Mouse (Mus musculus) Muller cell, postnatal 12 days (primary cell): ENCODE results near the gene Cdc27.

ENCODE experiments used
- DNase-seq: peaks from one replicate; pipeline ENCODE4 v3.0.0-alpha.2; 2015; ENCODE audit errors: inconsistent ontology term

Cdc27 gene

DNA sequence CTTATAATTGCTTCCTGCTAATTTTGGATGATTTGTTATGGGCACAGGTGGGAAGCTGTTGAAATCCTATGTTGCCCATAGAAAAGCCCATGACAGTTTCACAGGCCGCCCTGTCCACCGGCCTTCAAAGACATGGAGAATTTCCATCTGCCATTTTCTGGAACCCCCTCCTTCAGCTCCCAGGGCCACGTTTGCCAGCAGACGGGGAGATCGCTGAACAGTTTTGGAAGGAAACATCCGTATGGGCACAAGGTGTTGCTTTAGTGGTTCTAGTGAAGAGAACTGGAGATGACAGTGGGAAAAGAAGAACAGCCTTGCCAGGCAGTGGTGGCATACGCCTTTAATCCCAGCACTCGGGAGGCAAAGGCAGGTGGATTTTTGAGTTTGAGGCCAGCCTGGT, 68.4 kb downstream of the Cdc27 start:
- DNase-seq, result no peak

DNA sequence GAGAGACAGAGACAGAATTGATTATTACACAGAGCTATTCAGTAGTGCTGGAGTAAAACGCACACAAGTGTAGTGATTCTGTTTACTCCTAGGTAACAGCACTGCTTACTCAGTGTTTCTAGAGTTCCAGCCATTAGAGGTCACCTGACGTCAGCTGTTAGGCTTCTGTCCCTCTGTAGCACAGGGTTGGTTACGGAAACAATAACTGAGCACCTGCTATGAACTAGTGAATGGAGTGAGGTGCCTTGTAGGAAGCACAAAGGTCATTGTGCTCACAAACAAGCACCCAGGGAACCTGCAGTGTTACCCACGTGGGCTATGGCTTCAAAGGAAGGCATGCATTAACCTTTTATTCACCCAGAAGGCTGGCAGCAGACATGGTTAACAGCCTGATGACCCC, 70.9 kb downstream of the Cdc27 start:
- DNase-seq, result no peak

DNA sequence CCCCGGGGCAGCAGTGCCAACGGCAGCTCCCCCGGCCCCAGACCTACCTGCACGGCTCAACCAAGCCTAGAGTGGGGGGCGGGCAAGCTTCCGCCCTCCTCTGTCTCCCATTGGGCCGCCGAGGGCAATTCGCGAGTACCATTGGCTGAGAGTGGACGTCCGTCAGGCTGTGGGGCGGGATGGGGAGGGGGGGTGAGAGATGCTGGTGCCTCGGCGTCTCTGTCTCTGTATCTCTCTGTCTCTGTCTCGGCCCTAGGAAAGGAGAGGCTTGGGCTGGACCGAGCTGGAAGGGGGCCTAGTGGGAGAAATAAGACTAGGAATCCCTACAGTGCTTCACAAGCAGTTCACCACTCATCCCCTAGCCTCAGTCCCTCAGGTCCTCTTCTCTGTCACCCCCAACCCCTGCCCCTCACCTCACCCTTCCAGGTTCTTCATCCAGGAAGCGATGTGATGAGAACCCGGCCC, 81.0 kb downstream of the Cdc27 start:
- peak; percentile 94 for DNase-seq

DNA sequence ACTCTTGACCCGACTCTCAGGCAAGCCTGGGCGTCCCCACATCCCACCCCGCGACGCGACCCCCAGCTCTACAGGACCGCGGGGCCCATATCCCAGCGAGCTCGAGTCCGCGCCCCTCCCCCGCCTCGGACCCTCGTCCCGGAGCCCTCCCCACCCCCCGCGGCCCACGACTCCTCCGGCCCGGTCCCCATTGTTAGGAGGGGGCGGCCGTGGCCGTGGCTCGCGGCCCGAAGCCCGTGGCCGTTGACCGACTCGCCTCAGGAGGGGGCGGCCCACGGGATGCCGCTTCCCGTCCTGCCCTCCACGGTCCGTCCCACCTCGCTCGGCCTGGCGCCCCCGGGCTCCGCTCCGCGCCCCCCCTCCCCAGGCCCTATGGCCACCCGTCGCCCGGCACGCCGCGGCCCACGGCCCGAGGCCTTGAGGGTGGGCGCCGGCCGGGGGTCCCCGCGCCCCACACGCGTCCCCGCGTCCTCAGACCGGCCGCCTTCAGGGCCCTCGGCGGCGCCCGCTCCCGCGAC, 81.6 kb downstream of the Cdc27 start, which contains the start of gene Kansl1:
Kansl1 (minus strand) TSS at position 111 of the 518 bp plus-strand sequence.
- peak; percentile 48 for DNase-seq

DNA sequence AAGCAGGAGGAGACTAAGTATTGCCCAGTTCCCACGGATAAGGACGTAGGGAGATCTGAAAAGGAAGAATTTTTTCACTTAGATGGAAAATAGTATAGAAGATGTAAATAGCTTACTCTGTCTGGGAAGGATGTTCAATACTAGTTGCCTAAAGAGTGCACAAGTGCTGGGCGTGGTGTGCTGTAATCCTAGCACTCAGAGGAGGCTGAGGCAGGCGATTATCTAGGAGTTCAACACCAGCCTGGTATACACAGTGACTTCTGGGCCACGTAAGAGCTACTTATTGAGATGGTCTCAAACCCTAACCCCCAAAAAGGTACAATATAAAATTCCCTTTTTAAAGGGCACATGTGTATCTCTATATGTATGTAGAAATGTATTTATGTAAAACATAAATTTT, 82.7 kb downstream of the Cdc27 start:
- DNase-seq, result no peak

DNA sequence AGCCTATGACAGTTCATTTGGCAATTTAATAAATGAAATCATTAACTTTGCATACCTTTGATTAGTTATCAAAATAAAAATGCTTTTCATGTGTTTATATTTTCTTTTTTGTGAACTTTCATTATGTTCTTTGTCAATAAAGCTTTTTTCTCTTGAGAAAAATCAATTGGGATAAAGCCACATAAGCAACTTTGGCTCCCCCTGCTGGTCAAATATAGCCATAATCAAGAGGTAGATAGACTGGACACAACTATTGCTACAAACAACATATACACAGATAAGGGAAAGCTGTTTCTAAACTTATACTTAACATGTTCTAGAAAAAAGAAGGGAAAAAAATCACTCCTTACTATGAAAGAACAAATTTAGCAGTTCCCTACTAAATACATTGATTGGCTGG, 88.9 kb downstream of the Cdc27 start:
- peak; percentile 36 for DNase-seq

DNA sequence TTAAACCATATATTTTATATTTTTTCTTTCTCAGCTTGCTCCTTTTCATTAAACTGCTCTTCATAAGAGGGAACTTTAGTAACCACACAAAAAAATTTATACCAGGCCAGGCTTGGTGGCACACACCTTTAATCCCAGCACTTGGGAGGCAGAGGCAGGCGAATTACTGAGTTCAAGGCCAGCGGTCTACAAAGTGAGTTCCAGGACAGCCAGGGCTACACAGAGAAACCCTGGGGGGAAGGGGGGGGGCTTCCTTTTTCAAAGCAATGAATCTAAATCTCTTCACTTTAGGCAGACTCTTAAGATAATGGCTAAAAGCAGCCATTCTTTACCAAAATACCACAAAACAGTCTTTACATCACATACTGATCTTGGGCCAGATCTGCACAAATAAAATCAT, 90.7 kb downstream of the Cdc27 start:
- DNase-seq, result no peak

DNA sequence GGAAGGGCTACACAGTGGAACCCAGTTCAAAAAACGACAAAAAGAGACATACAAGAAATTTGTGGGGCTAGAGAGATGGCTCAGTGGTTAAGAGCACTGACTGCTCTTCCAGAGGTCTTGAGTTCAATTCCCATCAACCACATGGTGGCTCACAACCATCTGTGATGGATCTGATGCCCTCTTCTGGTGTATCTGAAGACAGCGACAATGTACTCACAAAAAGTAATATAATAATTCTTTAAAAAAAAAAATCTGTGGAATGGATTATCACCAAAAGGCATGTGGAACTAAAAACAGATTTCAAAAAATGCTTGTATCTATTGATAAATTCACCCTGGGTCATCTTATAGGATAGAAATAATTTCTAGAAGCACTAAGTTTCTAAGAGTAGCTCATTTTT, 91.9 kb downstream of the Cdc27 start:
- DNase-seq, result no peak
